Mouse (Mus musculus): Measurements from ENCODE around the gene Hnrnpf. TPM values are rescaled to one million over a fixed set of nuclear protein-coding genes. Genes with fewer than 3 reads are reported as not detected.
A peak's percentile ranks its signal among the peaks of the same experiment; 100 is the strongest.

The Hnrnpf gene
- polyA plus RNA-seq, 1 experiment: 142 TPM

DNA sequence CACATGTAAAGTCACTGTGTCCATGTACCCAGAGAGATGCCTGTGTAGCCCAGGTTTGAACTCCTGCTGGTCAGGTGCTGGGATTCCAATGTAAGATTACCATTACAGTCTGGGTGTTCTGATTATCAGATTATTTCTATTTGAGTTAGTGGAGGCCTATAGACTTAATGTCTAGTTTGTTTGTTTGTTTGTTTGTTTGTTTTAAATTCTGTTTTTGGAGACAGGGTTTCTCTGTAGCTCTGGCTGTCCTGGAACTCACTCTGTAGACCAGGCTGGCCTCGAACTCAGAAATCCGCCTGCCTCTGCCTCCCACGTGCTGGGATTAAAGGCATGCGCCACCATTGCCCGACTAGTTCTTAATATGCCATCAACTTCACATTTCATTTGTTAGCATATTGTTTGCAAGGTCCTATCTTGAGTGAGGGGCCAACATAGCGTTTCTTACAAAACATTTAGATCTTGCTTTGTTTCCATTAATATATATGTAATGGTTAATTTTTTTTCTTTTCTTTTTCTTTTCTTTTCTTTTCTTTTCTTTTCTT is 10.1 kb downstream of the Hnrnpf start:
- Histone ChIP-seq H3K27ac (ENCODE audit: insufficient read depth, low read depth, low read length) (no peak overlapping the region), H3K4me3 (ENCODE audit: insufficient read depth, low read depth, low read length) (no peak overlapping the region), H3K27me3 (replicated peaks; ENCODE audit: control insufficient read depth, insufficient read depth, low read length) (no peaks in the 10 kb centered on the region), H3K4me1 (ENCODE audit: control insufficient read depth, insufficient read depth, low read length) (peaks cover 15% of the 10 kb centered on the region), H3K36me3 (ENCODE audit: control insufficient read depth, insufficient read depth, low read length) (no peaks in the 10 kb centered on the region)
- TF ChIP-seq CTCF (conservative IDR thresholded peaks at IDR 0.05; ENCODE audit: insufficient read depth, insufficient read length, low read depth, low read length) (no peak), POLR2A (IDR thresholded peaks at IDR 0.05; ENCODE audit: low read depth, low read length) (no peak)
- no peak for DNase-seq
- WGBS: 78% methylated on average over 6 of the region's 6 CpGs

- peaks cover 2% of the 10 kb centered on the region; the same call in 1 of the 2 replicates for H3K36me3 ChIP-seq (ENCODE audit: control insufficient read depth, insufficient read depth, low read length)
- no peak for TF ChIP-seq CTCF (conservative IDR thresholded peaks at IDR 0.05; ENCODE audit: insufficient read depth, insufficient read length, low read depth, low read length)
- no peak for TF ChIP-seq POLR2A (IDR thresholded peaks at IDR 0.05; ENCODE audit: low read depth, low read length)
- peaks cover 12% of the 10 kb centered on the region for H3K4me1 ChIP-seq (ENCODE audit: control insufficient read depth, insufficient read depth, low read length)
- no peak for DNase-seq
- no peak overlapping the region for H3K27ac ChIP-seq (ENCODE audit: insufficient read depth, low read depth, low read length)
- H3K27me3 ChIP-seq (replicated peaks; ENCODE audit: control insufficient read depth, insufficient read depth, low read length): no peaks in the 10 kb centered on the region
- H3K4me3 ChIP-seq (ENCODE audit: insufficient read depth, low read depth, low read length): no peak overlapping the region
These were observed 14.4 kb downstream of the Hnrnpf start for GRCm38 (mm10) chr6:117914541-117914940.

GRCm38 (mm10) chr6:117916205-117916736 is 16.1 kb downstream of the Hnrnpf start:
- 1% methylated on average over 12 of the region's 12 CpGs for WGBS

DNA sequence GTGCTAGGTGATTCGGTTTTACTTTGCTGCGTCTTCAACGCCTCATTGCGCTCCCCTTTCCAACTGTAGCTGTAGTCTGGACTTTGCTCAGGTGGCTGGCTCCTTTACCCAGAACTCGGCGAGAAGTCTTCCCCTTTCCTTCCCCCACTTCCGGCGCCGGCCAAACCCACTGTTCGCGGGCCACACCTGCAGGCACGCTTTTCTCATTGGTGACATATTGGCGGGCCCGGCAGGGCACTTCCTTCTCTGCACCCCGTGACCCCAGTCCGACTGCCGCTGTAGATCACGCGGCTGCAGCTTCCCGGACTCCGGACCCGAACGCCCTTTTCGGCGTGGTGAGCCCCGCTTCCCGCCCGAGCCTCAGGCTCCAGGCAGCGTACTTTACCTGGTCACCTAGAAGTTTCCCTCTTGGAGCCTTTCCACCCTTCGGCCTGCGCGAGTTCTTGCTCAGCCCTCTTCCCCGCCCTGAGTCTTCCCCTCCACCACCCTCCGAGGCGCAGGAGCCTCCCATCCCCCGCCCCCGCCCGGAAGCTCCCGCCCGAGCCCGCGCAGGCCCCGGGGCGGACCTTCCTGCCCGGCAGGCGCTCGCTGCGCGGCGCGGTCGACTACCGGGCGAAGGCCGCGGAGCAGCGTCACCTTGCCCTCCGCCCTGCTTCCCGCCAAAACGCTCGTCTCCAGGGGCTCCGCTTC is 16.8 kb downstream of the Hnrnpf start:
- Histone ChIP-seq H3K27ac (ENCODE audit: insufficient read depth, low read depth, low read length) (peak overlapping the region; percentile 99), H3K36me3 (ENCODE audit: control insufficient read depth, insufficient read depth, low read length) (peaks cover 9% of the 10 kb centered on the region), H3K27me3 (replicated peaks; ENCODE audit: control insufficient read depth, insufficient read depth, low read length) (no peaks in the 10 kb centered on the region), H3K4me3 (ENCODE audit: insufficient read depth, low read depth, low read length) (peak overlapping the region; percentile 93), H3K4me1 (ENCODE audit: control insufficient read depth, insufficient read depth, low read length) (peaks cover 12% of the 10 kb centered on the region)
- peak; percentile 96 for DNase-seq
- TF ChIP-seq POLR2A (IDR thresholded peaks at IDR 0.05; ENCODE audit: low read depth, low read length) (peak; percentile 35), CTCF (conservative IDR thresholded peaks at IDR 0.05; ENCODE audit: insufficient read depth, insufficient read length, low read depth, low read length) (no peak)
- WGBS: under 1% methylated on average over 62 of the region's 62 CpGs

More at GRCm38 (mm10) chr6:117916205-117916736, 16.1 kb downstream of the Hnrnpf start:
- Histone ChIP-seq H3K36me3 (ENCODE audit: control insufficient read depth, insufficient read depth, low read length) (peaks cover 4% of the 10 kb centered on the region), H3K27me3 (replicated peaks; ENCODE audit: control insufficient read depth, insufficient read depth, low read length) (no peaks in the 10 kb centered on the region), H3K4me1 (ENCODE audit: control insufficient read depth, insufficient read depth, low read length) (peaks cover 12% of the 10 kb centered on the region), H3K27ac (ENCODE audit: insufficient read depth, low read depth, low read length) (peak overlapping the region; percentile 99), H3K4me3 (ENCODE audit: insufficient read depth, low read depth, low read length) (peak overlapping the region; percentile 93)
- TF ChIP-seq CTCF (conservative IDR thresholded peaks at IDR 0.05; ENCODE audit: insufficient read depth, insufficient read length, low read depth, low read length) (no peak), POLR2A (IDR thresholded peaks at IDR 0.05; ENCODE audit: low read depth, low read length) (no peak)
- DNase-seq: no peak

- Histone ChIP-seq H3K4me1 (ENCODE audit: control insufficient read depth, insufficient read depth, low read length) (peaks cover 12% of the 10 kb centered on the region), H3K36me3 (ENCODE audit: control insufficient read depth, insufficient read depth, low read length) (peaks cover 13% of the 10 kb centered on the region), H3K27ac (ENCODE audit: insufficient read depth, low read depth, low read length) (peak overlapping the region; percentile 81), H3K4me3 (ENCODE audit: insufficient read depth, low read depth, low read length) (peak overlapping the region; percentile 93), H3K27me3 (replicated peaks; ENCODE audit: control insufficient read depth, insufficient read depth, low read length) (no peaks in the 10 kb centered on the region)
- WGBS: under 1% methylated on average over 21 of the region's 21 CpGs
- DNase-seq: peak; percentile 85
- 0 out of 2 replicates have a peak, but pooled peaks have one; percentile 11 for TF ChIP-seq CTCF (conservative IDR thresholded peaks at IDR 0.05; ENCODE audit: insufficient read depth, insufficient read length, low read depth, low read length)
- TF ChIP-seq POLR2A (IDR thresholded peaks at IDR 0.05; ENCODE audit: low read depth, low read length): peak; percentile 27
These were observed 17.5 kb downstream of the Hnrnpf start for GRCm38 (mm10) chr6:117917576-117917975.

GRCm38 (mm10) chr6:117918043-117918442 is 17.9 kb downstream of the Hnrnpf start:
- Histone ChIP-seq H3K36me3 (ENCODE audit: control insufficient read depth, insufficient read depth, low read length) (peaks cover 16% of the 10 kb centered on the region), H3K4me3 (ENCODE audit: insufficient read depth, low read depth, low read length) (peak overlapping the region; percentile 93), H3K4me1 (ENCODE audit: control insufficient read depth, insufficient read depth, low read length) (peaks cover 12% of the 10 kb centered on the region), H3K27ac (ENCODE audit: insufficient read depth, low read depth, low read length) (peak overlapping the region; percentile 81; the same call in 1 of the 2 replicates), H3K27me3 (replicated peaks; ENCODE audit: control insufficient read depth, insufficient read depth, low read length) (no peaks in the 10 kb centered on the region)
- DNase-seq: no peak
- 3% methylated on average over 5 of the region's 5 CpGs for WGBS
- TF ChIP-seq POLR2A (IDR thresholded peaks at IDR 0.05; ENCODE audit: low read depth, low read length) (no peak), CTCF (conservative IDR thresholded peaks at IDR 0.05; ENCODE audit: insufficient read depth, insufficient read length, low read depth, low read length) (no peak)

Data from kidney, adult 2 months (tissue).